Mouse (Mus musculus): ENCODE data around the gene Slc25a1. TPM values are rescaled to one million over a fixed set of nuclear protein-coding genes. Genes with fewer than 3 reads are reported as not detected.

Gene Slc25a1
- polyA plus RNA-seq, 1 experiment from 2014 or later = 94.0 TPM

- Histone ChIP-seq H3K4me1 (ENCODE audit: insufficient read depth, low read depth, low read length) (no peaks in the 10 kb centered on the region), H3K4me2 (replicated peaks; ENCODE audit: low read depth, low read length) (peak overlapping the region; percentile 99), H3K27ac (ENCODE audit: low read length) (peak overlapping the region; percentile 89), H3K9ac (replicated peaks; ENCODE audit: low read depth) (peak overlapping the region; percentile 79), H3K4me3 (ENCODE audit: low read depth, low read length) (peak overlapping the region; percentile 76), H3K9me3 (ENCODE audit: low read length) (no peaks in the 10 kb centered on the region), H3K27me3 (replicated peaks; ENCODE audit: insufficient read depth, low read length) (no peaks in the 10 kb centered on the region), H3K36me3 (ENCODE audit: insufficient read depth, low read length) (no peaks in the 10 kb centered on the region)
- WGBS = under 1% methylated on average over 9 of the region's 9 CpGs
- TF ChIP-seq CTCF (IDR thresholded peaks at IDR 0.05) (peak; percentile 82), EP300 (IDR thresholded peaks at IDR 0.05) (no peak)
- peak; percentile 87 for ATAC-seq
- DNase-seq (ENCODE audit: low spot score) = peak; percentile 97
Observed at GRCm38 (mm10) chr16:17928627-17929104, 647 bp upstream of the Slc25a1 start.

GRCm38 (mm10) chr16:17927351-17928082 lies 502 bp downstream of the Slc25a1 start:
- Histone ChIP-seq H3K4me2 (replicated peaks; ENCODE audit: low read depth, low read length) (peak overlapping the region; percentile 99), H3K9ac (replicated peaks; ENCODE audit: low read depth) (peak overlapping the region; percentile 79), H3K4me1 (ENCODE audit: insufficient read depth, low read depth, low read length) (peaks cover 1% of the 10 kb centered on the region; the same call in 1 of the 2 replicates), H3K4me3 (ENCODE audit: low read depth, low read length) (peak overlapping the region; percentile 76), H3K27ac (ENCODE audit: low read length) (peak overlapping the region; percentile 89), H3K9me3 (ENCODE audit: low read length) (no peaks in the 10 kb centered on the region), H3K27me3 (replicated peaks; ENCODE audit: insufficient read depth, low read length) (no peaks in the 10 kb centered on the region), H3K36me3 (ENCODE audit: insufficient read depth, low read length) (no peaks in the 10 kb centered on the region)
- DNase-seq (ENCODE audit: low spot score) = peak; percentile 29
- TF ChIP-seq CTCF (IDR thresholded peaks at IDR 0.05) (no peak), EP300 (IDR thresholded peaks at IDR 0.05) (no peak)
- peak; percentile 8 for ATAC-seq
- 4% methylated on average over 42 of the region's 72 CpGs for WGBS

- Histone ChIP-seq H3K4me3 (ENCODE audit: low read depth, low read length) (peak overlapping the region; percentile 63), H3K9me3 (ENCODE audit: low read length) (no peaks in the 10 kb centered on the region), H3K36me3 (ENCODE audit: insufficient read depth, low read length) (no peaks in the 10 kb centered on the region), H3K4me2 (replicated peaks; ENCODE audit: low read depth, low read length) (peak overlapping the region; percentile 90), H3K27ac (ENCODE audit: low read length) (peak overlapping the region; percentile 70), H3K9ac (replicated peaks; ENCODE audit: low read depth) (peak overlapping the region; percentile 80), H3K4me1 (ENCODE audit: insufficient read depth, low read depth, low read length) (peaks cover 15% of the 10 kb centered on the region; the same call in 1 of the 2 replicates), H3K27me3 (replicated peaks; ENCODE audit: insufficient read depth, low read length) (peaks cover 6% of the 10 kb centered on the region; the same call in 1 of the 2 replicates)
- TF ChIP-seq CTCF (IDR thresholded peaks at IDR 0.05) = no peak
- TF ChIP-seq EP300 (IDR thresholded peaks at IDR 0.05) = no peak
- WGBS = under 1% methylated on average over 14 of the region's 14 CpGs
- ATAC-seq = peak; percentile 11
- no peak for DNase-seq (ENCODE audit: low spot score)
Observed at GRCm38 (mm10) chr16:17922163-17922538, 5.9 kb downstream of the Slc25a1 start.

GRCm38 (mm10) chr16:17921325-17922162 lies 6.5 kb downstream of the Slc25a1 start:
- H3K27ac ChIP-seq (ENCODE audit: low read length) = peak overlapping the region; percentile 75
- H3K9ac ChIP-seq (replicated peaks; ENCODE audit: low read depth) = peak overlapping the region; percentile 80
- peaks cover 15% of the 10 kb centered on the region; the same call in 1 of the 2 replicates for H3K4me1 ChIP-seq (ENCODE audit: insufficient read depth, low read depth, low read length)
- H3K4me2 ChIP-seq (replicated peaks; ENCODE audit: low read depth, low read length) = peak overlapping the region; percentile 90
- H3K36me3 ChIP-seq (ENCODE audit: insufficient read depth, low read length) = no peaks in the 10 kb centered on the region
- H3K9me3 ChIP-seq (ENCODE audit: low read length) = no peaks in the 10 kb centered on the region
- ATAC-seq = peak; percentile 98
- TF ChIP-seq CTCF (IDR thresholded peaks at IDR 0.05) (peak; percentile 71), EP300 (IDR thresholded peaks at IDR 0.05) (no peak)
- H3K27me3 ChIP-seq (replicated peaks; ENCODE audit: insufficient read depth, low read length) = peaks cover 8% of the 10 kb centered on the region; the same call in 1 of the 2 replicates
- H3K4me3 ChIP-seq (ENCODE audit: low read depth, low read length) = peak overlapping the region; percentile 63
- WGBS = 2% methylated on average over 47 of the region's 47 CpGs
- DNase-seq (ENCODE audit: low spot score) = peak; percentile 98

DNA sequence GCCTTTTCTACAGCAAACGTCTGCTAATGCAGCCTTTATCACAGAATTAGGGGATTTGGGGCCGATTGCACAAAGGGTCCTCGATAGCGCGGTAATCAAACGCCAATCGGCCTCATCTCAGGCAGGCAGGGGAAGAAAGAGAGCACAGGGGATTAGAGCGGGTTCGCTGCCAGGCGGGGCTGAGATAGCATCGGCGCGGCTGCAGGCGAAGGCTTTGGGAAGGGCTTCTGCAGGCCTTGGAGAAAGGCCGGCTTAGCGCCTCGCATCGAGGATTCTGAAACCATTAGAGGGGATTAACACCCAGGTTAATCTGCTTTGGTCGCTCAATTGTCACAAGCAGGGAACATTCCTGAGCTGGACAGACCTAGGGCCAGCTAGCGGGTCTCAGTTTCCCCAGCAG lies 7.4 kb downstream of the Slc25a1 start:
- Histone ChIP-seq H3K4me1 (ENCODE audit: insufficient read depth, low read depth, low read length) (peaks cover 15% of the 10 kb centered on the region; the same call in 1 of the 2 replicates), H3K9ac (replicated peaks; ENCODE audit: low read depth) (no peak overlapping the region), H3K4me2 (replicated peaks; ENCODE audit: low read depth, low read length) (0 out of 2 replicates have a peak overlapping the region, but pooled peaks have one; percentile 90), H3K9me3 (ENCODE audit: low read length) (no peaks in the 10 kb centered on the region), H3K36me3 (ENCODE audit: insufficient read depth, low read length) (no peaks in the 10 kb centered on the region), H3K4me3 (ENCODE audit: low read depth, low read length) (no peak overlapping the region), H3K27me3 (replicated peaks; ENCODE audit: insufficient read depth, low read length) (peaks cover 15% of the 10 kb centered on the region; the same call in 1 of the 2 replicates), H3K27ac (ENCODE audit: low read length) (no peak overlapping the region)
- DNase-seq (ENCODE audit: low spot score) (no peak), ATAC-seq (no peak)
- 15% methylated on average over 20 of the region's 20 CpGs for WGBS
- TF ChIP-seq EP300 (IDR thresholded peaks at IDR 0.05) = no peak
- no peak for TF ChIP-seq CTCF (IDR thresholded peaks at IDR 0.05)
